Mouse (Mus musculus): ENCODE results near the gene C3. TPM values are rescaled to one million over a fixed set of nuclear protein-coding genes. Genes with fewer than 3 reads are reported as not detected.

Gene C3
- polyA plus RNA-seq, 1 experiment from 2014 or later = 0.68 TPM

DNA sequence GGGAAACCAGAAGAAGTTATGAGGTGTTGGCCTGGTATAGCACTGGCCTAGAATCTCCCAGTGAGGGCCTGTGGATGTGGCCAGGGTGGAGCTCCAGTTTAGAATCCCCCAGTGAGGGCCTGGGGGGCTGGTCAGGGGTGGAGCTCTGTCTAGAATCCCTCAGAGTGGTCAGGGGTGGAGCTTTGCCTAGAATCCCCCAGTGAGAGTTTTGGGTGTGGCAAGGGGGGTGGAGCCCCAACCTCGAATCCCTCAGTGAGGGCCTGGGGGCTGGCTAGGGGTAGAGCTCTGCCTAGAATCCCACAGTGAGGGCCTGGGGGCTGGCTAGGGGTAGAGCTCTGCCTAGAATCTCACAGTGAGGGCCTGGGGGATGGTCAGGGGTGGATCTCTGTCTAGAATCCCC, 33.9 kb upstream of the C3 start:
- H3K27ac ChIP-seq = no peak overlapping the region
- ATAC-seq (ENCODE audit: low FRiP score, low read depth) = no peak
- no peaks in the 10 kb centered on the region for H3K4me1 ChIP-seq
- no peaks in the 10 kb centered on the region for H3K9me3 ChIP-seq
- H3K9ac ChIP-seq = no peak overlapping the region
- WGBS = 67% methylated on average over 1 of the region's 1 CpGs
- no peak overlapping the region for H3K4me2 ChIP-seq (replicated peaks)
- no peak overlapping the region for H3K4me3 ChIP-seq
- H3K36me3 ChIP-seq = peaks cover 49% of the 10 kb centered on the region
- H3K27me3 ChIP-seq (replicated peaks) = no peaks in the 10 kb centered on the region

DNA sequence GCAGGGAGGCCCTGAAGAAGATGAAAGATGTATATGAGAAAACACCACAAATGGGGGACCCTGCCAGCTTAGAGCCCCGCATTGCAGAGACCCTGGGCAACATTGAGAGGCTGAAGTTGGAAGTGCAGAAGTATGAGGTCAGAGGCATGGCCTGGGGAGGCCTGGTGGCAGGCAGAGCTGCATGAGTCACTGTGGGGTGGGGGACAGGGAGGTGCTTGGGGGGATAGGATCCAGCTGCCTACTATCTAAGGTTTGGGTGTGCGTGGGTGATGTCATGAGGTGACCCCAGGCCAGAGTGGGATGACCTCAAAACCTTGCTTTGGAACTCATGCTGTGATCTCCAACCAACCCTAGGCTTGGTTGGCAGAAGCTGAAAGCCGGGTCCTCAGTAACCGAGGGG, 33.4 kb upstream of the C3 start:
- H3K27me3 ChIP-seq (replicated peaks) = no peaks in the 10 kb centered on the region

DNA sequence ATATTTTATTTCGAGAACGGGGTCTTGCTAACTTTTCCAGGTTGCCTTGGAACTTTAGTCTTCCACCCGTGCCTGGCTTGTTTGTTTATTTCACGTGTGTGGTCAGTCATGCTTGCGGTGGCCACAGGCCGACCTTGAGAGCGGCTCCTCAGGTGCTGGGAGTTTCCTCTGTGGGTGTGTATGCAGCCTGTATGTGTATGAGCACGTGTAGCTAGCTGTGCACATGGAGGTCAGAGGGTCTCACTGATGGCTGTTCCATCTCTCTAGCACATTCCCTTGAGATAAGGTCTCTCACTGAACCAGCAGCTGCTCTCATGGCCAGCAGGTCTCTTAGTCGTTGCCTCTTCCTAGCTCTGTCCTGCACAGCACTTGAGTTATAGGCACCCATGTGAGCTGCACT, 32.4 kb upstream of the C3 start:
- H3K36me3 ChIP-seq = peaks cover 55% of the 10 kb centered on the region
- no peaks in the 10 kb centered on the region for H3K27me3 ChIP-seq (replicated peaks)

More for the DNA sequence above, 33.4 kb upstream of the C3 start:
- H3K9me3 ChIP-seq = no peaks in the 10 kb centered on the region
- peaks cover 51% of the 10 kb centered on the region for H3K36me3 ChIP-seq
- ATAC-seq (ENCODE audit: low FRiP score, low read depth) = no peak
- no peak overlapping the region for H3K27ac ChIP-seq
- H3K4me3 ChIP-seq = no peak overlapping the region
- H3K4me1 ChIP-seq = no peaks in the 10 kb centered on the region
- H3K9ac ChIP-seq = no peak overlapping the region
- no peak overlapping the region for H3K4me2 ChIP-seq (replicated peaks)
- 93% methylated on average over 4 of the region's 4 CpGs for WGBS

DNA sequence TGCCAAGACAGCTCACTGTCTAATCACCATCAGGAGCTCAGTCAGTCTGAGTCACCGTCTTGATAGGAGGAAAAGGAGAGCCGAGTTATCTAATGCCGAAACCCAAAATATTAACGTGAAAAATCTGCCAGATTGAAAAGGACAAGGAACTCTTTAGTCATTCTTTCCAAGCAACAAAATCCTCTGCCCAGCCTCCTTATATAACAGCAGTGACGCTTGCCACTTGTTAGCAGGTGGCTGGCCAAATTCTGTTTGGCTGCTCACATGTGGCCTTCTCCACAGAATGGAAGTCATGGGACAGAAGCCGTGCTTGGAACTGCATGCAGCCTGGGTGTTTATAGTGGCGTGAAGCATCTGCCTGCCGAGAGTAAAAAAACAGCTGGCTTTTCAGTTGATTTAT, 31.8 kb upstream of the C3 start:
- H3K9me3 ChIP-seq = no peaks in the 10 kb centered on the region
- H3K4me2 ChIP-seq (replicated peaks) = no peak overlapping the region
- H3K27me3 ChIP-seq (replicated peaks) = no peaks in the 10 kb centered on the region
- H3K36me3 ChIP-seq = peaks cover 61% of the 10 kb centered on the region
- no peak overlapping the region for H3K4me3 ChIP-seq
- WGBS = 93% methylated on average over 8 of the region's 8 CpGs
- ATAC-seq (ENCODE audit: low FRiP score, low read depth) = no peak
- no peak overlapping the region for H3K27ac ChIP-seq
- no peaks in the 10 kb centered on the region for H3K4me1 ChIP-seq
- H3K9ac ChIP-seq = no peak overlapping the region

More for the DNA sequence above, 32.4 kb upstream of the C3 start:
- no peak for ATAC-seq (ENCODE audit: low FRiP score, low read depth)
- H3K9ac ChIP-seq = no peak overlapping the region
- no peaks in the 10 kb centered on the region for H3K4me1 ChIP-seq
- H3K4me2 ChIP-seq (replicated peaks) = no peak overlapping the region
- H3K9me3 ChIP-seq = no peaks in the 10 kb centered on the region
- 94% methylated on average over 9 of the region's 9 CpGs for WGBS
- no peak overlapping the region for H3K27ac ChIP-seq
- no peak overlapping the region for H3K4me3 ChIP-seq

DNA sequence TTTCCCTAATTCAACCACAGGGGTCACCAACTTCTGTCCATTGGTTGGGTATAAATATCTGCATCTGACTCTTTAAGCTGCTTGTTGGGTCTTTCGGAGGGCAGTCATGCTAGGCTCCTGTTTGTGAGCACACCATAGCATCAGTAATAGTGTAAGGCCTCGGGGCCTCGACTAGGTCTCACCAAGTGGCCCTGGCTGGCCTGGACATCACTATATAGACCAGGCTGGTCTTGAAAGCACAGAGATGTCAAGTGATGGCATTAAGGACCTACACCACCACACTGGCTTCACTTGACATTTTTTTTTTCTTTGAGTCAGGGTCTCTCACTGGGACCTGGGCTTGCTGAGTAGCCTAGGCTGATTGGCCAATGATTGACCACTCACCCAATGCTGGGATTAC, 30.3 kb upstream of the C3 start:
- Histone ChIP-seq H3K4me3 (no peak overlapping the region), H3K36me3 (peaks cover 70% of the 10 kb centered on the region), H3K9ac (no peak overlapping the region), H3K4me2 (replicated peaks) (no peak overlapping the region), H3K9me3 (no peaks in the 10 kb centered on the region), H3K27me3 (replicated peaks) (no peaks in the 10 kb centered on the region), H3K4me1 (no peaks in the 10 kb centered on the region), H3K27ac (no peak overlapping the region)
- ATAC-seq (ENCODE audit: low FRiP score, low read depth) = no peak
- 94% methylated on average over 3 of the region's 3 CpGs for WGBS

DNA sequence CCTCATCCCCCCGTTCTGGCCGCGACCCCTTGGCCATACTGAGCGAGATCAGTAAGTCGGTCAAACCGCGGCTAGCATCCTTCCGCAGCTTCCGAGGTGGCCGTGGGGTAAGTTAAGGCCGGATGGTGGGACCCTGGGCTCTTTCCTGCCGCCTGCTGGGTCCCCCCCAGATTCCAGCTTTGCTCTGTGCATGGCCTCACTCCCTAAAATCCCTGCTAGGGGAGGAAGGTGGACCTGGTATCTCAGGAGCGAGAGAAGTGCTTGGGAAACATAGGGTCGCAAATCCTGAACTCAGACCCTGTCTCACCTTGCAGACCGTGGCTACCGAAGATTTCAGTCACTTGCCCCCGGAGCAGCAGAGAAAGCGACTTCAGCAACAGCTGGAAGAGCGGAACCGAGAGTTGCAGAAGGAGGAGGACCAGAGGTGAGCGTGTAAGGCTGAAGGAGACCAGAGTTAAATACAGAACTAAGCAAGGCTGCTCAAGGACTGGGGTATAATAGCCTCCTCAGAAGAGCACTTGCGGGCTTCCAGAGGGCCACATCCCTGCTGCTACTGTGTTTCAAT, 29.1 kb upstream of the C3 start:
- Histone ChIP-seq H3K36me3 (peaks cover 59% of the 10 kb centered on the region), H3K27me3 (replicated peaks) (no peaks in the 10 kb centered on the region), H3K9me3 (no peaks in the 10 kb centered on the region), H3K27ac (no peak overlapping the region), H3K4me2 (replicated peaks) (no peak overlapping the region), H3K4me1 (no peaks in the 10 kb centered on the region), H3K9ac (no peak overlapping the region), H3K4me3 (no peak overlapping the region)
- no peak for ATAC-seq (ENCODE audit: low FRiP score, low read depth)
- 95% methylated on average over 22 of the region's 22 CpGs for WGBS

DNA sequence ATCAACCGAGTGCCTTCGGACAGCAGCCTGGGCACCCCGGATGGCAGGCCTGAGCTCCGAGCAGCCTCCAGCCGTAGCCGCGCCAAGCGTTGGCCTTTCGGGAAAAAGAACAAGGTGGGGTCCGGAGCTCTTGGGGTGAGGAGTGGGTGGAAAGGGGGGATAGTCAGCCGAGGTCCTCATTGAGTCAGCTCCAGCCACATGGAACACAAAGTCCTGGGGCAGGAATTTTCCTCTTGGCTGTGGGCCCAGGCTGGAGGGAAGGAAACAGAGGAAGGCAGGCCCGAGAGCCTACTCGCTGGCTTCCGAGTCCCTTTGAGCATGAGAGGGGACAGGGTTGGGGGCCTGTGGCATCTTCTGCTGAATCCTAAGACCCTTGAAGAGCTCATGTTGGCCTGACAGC, 27.4 kb upstream of the C3 start:
- no peak overlapping the region for H3K4me2 ChIP-seq (replicated peaks)
- no peak overlapping the region for H3K4me3 ChIP-seq
- H3K36me3 ChIP-seq = peaks cover 46% of the 10 kb centered on the region
- no peaks in the 10 kb centered on the region for H3K9me3 ChIP-seq
- no peak for ATAC-seq (ENCODE audit: low FRiP score, low read depth)
- no peaks in the 10 kb centered on the region for H3K27me3 ChIP-seq (replicated peaks)
- no peak overlapping the region for H3K27ac ChIP-seq
- H3K4me1 ChIP-seq = peaks cover 9% of the 10 kb centered on the region; the same call in 1 of the 2 replicates
- no peak overlapping the region for H3K9ac ChIP-seq
- 93% methylated on average over 14 of the region's 14 CpGs for WGBS

DNA sequence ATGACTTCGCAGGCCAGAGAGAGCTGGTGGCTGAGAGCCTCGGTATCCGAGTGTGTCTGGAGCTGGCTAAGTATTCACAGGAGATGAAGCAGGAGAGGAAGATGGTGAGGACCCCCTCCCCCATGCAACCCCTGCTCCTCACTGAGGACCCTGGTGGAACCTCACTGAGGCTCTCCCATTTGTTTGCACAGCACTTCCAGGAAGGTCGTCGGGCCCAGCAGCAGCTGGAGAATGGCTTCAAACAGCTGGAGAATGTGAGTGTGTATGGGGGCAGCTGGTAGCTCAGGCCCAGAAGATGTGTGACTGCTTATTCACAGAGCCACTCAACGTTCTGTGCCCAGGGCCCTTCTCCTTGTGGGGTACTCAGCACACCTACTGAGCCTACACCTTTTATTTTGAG, 25.4 kb upstream of the C3 start:
- H3K27me3 ChIP-seq (replicated peaks) = no peaks in the 10 kb centered on the region
- 83% methylated on average over 6 of the region's 6 CpGs for WGBS

DNA sequence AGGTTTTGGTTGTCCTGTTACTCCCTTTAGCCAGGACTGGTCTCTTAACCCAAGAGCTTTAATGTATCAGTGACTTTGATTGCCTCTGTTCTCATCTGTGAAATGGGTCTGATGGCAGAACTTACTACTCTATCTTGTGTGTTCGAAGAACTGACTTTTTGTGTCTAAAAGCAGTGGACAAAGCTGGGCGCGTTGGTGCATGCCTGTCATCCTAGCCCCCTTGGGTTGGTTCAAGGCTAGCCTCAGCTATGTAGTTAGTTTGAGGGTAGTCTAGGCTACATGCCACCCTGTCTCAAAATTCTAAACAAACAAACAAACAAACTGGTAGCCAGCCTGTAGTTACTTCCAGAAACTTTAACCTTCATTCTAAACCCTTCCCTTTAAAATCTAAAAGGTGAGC, 23.5 kb upstream of the C3 start:
- H3K9me3 ChIP-seq = no peaks in the 10 kb centered on the region
- peaks cover 25% of the 10 kb centered on the region for H3K36me3 ChIP-seq
- H3K9ac ChIP-seq = no peak overlapping the region
- peaks cover 30% of the 10 kb centered on the region for H3K4me1 ChIP-seq
- no peaks in the 10 kb centered on the region for H3K27me3 ChIP-seq (replicated peaks)
- no peak overlapping the region; the same call in 1 of the 2 replicates for H3K4me2 ChIP-seq (replicated peaks)
- no peak overlapping the region for H3K4me3 ChIP-seq
- no peak for ATAC-seq (ENCODE audit: low FRiP score, low read depth)
- WGBS = 96% methylated on average over 3 of the region's 3 CpGs
- H3K27ac ChIP-seq = no peak overlapping the region

More for the DNA sequence above, 25.4 kb upstream of the C3 start:
- peaks cover 24% of the 10 kb centered on the region for H3K4me1 ChIP-seq
- H3K9ac ChIP-seq = no peak overlapping the region
- no peaks in the 10 kb centered on the region for H3K9me3 ChIP-seq
- H3K4me2 ChIP-seq (replicated peaks) = no peak overlapping the region
- H3K27ac ChIP-seq = no peak overlapping the region
- ATAC-seq (ENCODE audit: low FRiP score, low read depth) = no peak
- H3K4me3 ChIP-seq = no peak overlapping the region
- H3K36me3 ChIP-seq = peaks cover 40% of the 10 kb centered on the region

DNA sequence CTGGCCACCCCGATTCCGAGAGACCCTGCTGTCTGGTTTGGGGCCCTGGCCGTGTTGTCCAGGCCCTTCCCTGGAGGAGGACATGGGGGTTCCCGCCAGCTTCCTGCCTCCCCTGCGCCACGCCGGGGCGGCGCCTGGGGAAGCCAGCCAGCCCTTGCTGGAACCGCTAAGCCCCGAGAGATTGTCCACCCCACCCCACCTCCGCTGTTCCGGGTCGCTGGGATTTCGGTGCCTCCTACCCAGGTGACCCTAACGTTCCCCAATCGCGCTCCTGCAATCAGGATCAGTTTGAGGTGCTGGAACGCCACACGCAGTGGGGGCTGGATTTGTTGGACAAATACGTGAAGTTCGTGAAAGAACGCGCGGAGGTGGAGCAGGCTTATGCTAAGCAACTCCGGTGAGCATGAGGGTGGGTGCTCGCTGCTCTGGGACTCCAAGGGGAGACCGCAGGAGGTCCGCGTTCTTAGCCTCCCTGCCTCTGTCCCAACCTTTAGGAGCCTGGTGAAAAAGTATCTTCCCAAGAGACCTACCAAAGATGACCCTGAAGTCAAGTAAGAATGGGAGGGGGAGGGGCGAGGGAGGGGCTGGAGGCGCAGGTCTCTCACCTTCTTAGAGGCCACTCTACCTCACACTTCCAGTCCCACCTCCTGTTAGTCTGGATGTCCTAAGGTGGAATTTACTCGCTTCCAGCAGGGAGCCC, 22.7 kb upstream of the C3 start:
- Histone ChIP-seq H3K4me3 (peak overlapping the region; percentile 62), H3K4me2 (replicated peaks) (peak overlapping the region; percentile 93), H3K9me3 (no peaks in the 10 kb centered on the region), H3K36me3 (peaks cover 24% of the 10 kb centered on the region), H3K9ac (peak overlapping the region; percentile 67), H3K4me1 (peaks cover 31% of the 10 kb centered on the region), H3K27me3 (replicated peaks) (no peaks in the 10 kb centered on the region), H3K27ac (no peak overlapping the region)
- ATAC-seq (ENCODE audit: low FRiP score, low read depth) = no peak
- 2% methylated on average over 32 of the region's 33 CpGs for WGBS

DNA sequence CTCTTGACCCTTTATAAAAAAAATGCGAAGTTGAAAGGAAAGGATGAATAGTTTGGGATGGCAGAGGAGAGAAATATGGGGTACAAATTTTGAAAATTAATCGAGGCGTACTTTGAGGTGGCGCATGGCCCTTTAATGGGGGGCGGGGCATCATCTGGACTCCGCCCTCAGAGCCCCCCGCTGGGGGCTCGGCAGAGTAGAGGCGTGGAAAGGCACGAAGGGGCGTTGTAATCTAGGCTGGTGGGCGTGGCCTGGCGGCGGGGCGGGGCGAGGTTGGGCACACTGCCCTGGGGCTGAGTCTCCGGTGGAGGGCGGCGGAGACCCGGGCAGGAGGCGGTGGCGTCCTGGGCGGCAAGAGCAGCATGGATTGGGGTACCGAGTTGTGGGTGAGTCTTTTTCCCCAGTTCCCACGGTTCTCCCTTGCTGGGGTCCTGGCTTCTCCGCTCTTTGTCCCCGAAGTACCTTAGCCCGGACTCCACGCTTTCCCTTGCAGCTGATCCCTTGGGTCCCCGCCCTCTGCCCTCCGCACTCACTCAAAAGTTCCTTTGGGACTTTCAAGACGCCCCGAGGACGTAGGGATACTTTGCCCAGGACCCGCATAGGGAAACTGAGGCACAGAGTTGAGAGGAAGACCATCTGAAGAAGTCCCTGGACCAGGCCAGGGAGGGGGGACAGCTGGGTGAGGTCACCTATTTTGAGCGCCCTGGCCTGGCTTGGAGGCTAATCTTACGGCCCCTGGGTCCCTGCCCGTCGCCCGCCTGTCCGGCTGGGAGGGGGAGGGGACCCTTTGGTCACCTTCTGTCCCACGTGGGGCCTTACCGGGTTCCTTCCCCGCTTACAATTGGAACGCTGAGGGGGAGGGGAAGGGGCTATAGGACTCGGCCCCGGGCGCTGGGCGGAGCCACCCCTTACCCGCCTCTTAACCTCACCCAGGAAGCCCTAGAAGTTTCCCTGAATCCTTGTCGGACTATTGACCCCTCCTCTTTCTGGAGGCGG, 21.5 kb upstream of the C3 start, which contains the start of gene Trip10:
Trip10 (plus strand) TSS at position 270 of the 996 bp plus-strand sequence.
- Histone ChIP-seq H3K4me1 (peaks cover 31% of the 10 kb centered on the region), H3K27me3 (replicated peaks) (no peaks in the 10 kb centered on the region), H3K4me2 (replicated peaks) (peak within 1 kb of the TSS; percentile 93), H3K27ac (peak within 1 kb of the TSS; percentile 57), H3K9me3 (no peaks in the 10 kb centered on the region), H3K9ac (peak within 1 kb of the TSS; percentile 67), H3K4me3 (peak within 1 kb of the TSS; percentile 62), H3K36me3 (peaks cover 15% of the 10 kb centered on the region)
- under 1% methylated on average over 52 of the region's 52 CpGs for WGBS
- peak; percentile 18 for ATAC-seq (ENCODE audit: low FRiP score, low read depth)

DNA sequence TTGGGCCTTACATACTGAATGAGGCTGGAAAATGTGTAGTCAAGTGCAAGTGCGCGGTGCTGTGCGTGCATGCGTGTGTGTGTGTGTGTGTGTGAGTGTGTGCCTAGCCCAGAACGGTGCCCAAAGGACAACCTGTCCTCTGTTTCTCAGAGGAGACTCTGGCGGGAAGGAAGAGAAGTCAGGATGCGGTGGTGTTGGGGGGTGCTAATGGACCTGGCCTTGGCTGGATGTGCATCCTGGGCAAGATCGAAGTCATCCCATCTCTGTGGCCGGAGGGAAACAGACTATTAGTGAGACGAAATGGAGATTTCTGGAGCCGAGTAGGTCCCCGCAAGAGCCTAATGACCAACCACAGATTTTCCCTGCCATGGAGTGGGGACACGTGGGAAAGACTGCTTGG, 20.8 kb upstream of the C3 start:
- Histone ChIP-seq H3K4me2 (replicated peaks) (peak overlapping the region; percentile 93), H3K9me3 (no peaks in the 10 kb centered on the region), H3K4me3 (peak overlapping the region; percentile 51), H3K27me3 (replicated peaks) (no peaks in the 10 kb centered on the region), H3K4me1 (peaks cover 31% of the 10 kb centered on the region), H3K27ac (peak overlapping the region; percentile 57), H3K9ac (peak overlapping the region; percentile 55; the same call in 1 of the 2 replicates), H3K36me3 (peaks cover 11% of the 10 kb centered on the region)
- 8% methylated on average over 13 of the region's 13 CpGs for WGBS
- no peak for ATAC-seq (ENCODE audit: low FRiP score, low read depth)
